Mouse (Mus musculus) embryonic fibroblast, embryonic 13.5 days (primary cell): ENCODE results near the gene Cc2d2b. TPM values are rescaled to one million over a fixed set of nuclear protein-coding genes. Genes with fewer than 3 reads are reported as not detected.

ENCODE experiments used
- H3K27ac ChIP-seq: 2 replicates; pipeline ENCODE4 v1.5.1; 2012; ENCODE audit warnings: low read length, control low read depth, inconsistent platforms; ENCODE audit not compliant: insufficient read depth
- H3K4me1 ChIP-seq: 2 replicates; pipeline ENCODE4 v1.6.1; 2011; ENCODE audit warnings: low read length; ENCODE audit not compliant: control insufficient read depth, insufficient read depth
- H3K4me3 ChIP-seq: 2 replicates; pipeline ENCODE4 v1.5.1; 2011; ENCODE audit warnings: mild to moderate bottlenecking, control low read depth, low read length; ENCODE audit not compliant: insufficient read depth
- CTCF ChIP-seq: IDR thresholded peaks from 2 replicates; pipeline ENCODE4 v1.5.1; 2011; ENCODE audit warnings: mild to moderate bottlenecking, control low read depth, low read length, moderate library complexity, borderline replicate concordance; ENCODE audit not compliant: insufficient read depth
- POLR2A ChIP-seq: IDR thresholded peaks from 2 replicates; pipeline ENCODE4 v1.6.1; 2011; ENCODE audit warnings: low read depth, mild to moderate bottlenecking, control low read depth, low read length, moderate library complexity
- polyA plus RNA-seq: library from polyadenylated mRNA; stranded (reverse); fragments of >200 nt; gene quantifications from 2 replicates; pipeline ENCODE4 v1.2.4, GENCODE M21; 2011; ENCODE audit warnings: low read depth; ENCODE audit not compliant: missing spikeins, insufficient read length

Gene Cc2d2b
- polyA plus RNA-seq, result not detected in 2 replicates

GRCm38 (mm10) chr19:40748559-40748958, at the start of gene Cc2d2b:
Cc2d2b (plus strand) TSS chr19:40748753.
- TF ChIP-seq POLR2A, result no peak
- TF ChIP-seq CTCF, result no peak
- H3K4me1 ChIP-seq, result no peaks in the 10 kb centered on the region
- no peak within 1 kb of the TSS for H3K27ac ChIP-seq
- H3K4me3 ChIP-seq, result no peak within 1 kb of the TSS

GRCm38 (mm10) chr19:40699816-40700215, 48.7 kb upstream of the Cc2d2b start:
- no peak overlapping the region for H3K27ac ChIP-seq
- TF ChIP-seq POLR2A (no peak), CTCF (no peak)
- H3K4me1 ChIP-seq, result no peaks in the 10 kb centered on the region
- H3K4me3 ChIP-seq, result no peak overlapping the region

GRCm38 (mm10) chr19:40702406-40702805, 46.1 kb upstream of the Cc2d2b start:
- no peak overlapping the region for H3K4me3 ChIP-seq
- no peak overlapping the region for H3K27ac ChIP-seq
- H3K4me1 ChIP-seq, result no peaks in the 10 kb centered on the region
- TF ChIP-seq CTCF (no peak), POLR2A (no peak)

- H3K4me3 ChIP-seq, result no peak overlapping the region
- TF ChIP-seq POLR2A (no peak), CTCF (no peak)
Observed at GRCm38 (mm10) chr19:40712889-40713628, 35.5 kb upstream of the Cc2d2b start.

GRCm38 (mm10) chr19:40714700-40715099, 33.9 kb upstream of the Cc2d2b start:
- Histone ChIP-seq H3K27ac (no peak overlapping the region), H3K4me1 (no peaks in the 10 kb centered on the region), H3K4me3 (no peak overlapping the region)
- TF ChIP-seq POLR2A, result no peak
- no peak for TF ChIP-seq CTCF

More at GRCm38 (mm10) chr19:40712889-40713628, 35.5 kb upstream of the Cc2d2b start:
- H3K27ac ChIP-seq, result no peak overlapping the region
- no peaks in the 10 kb centered on the region for H3K4me1 ChIP-seq

GRCm38 (mm10) chr19:40716981-40717380, 31.6 kb upstream of the Cc2d2b start:
- Histone ChIP-seq H3K27ac (no peak overlapping the region), H3K4me1 (no peaks in the 10 kb centered on the region), H3K4me3 (no peak overlapping the region)
- TF ChIP-seq POLR2A (no peak), CTCF (no peak)

- TF ChIP-seq CTCF (no peak), POLR2A (no peak)
- H3K27ac ChIP-seq, result no peak overlapping the region
Observed at GRCm38 (mm10) chr19:40719439-40720105, 29.0 kb upstream of the Cc2d2b start.

GRCm38 (mm10) chr19:40720381-40720780, 28.2 kb upstream of the Cc2d2b start:
- TF ChIP-seq POLR2A, result no peak
- no peak for TF ChIP-seq CTCF
- Histone ChIP-seq H3K4me1 (no peaks in the 10 kb centered on the region), H3K27ac (no peak overlapping the region)

More at GRCm38 (mm10) chr19:40719439-40720105, 29.0 kb upstream of the Cc2d2b start:
- no peak overlapping the region for H3K4me3 ChIP-seq
- no peaks in the 10 kb centered on the region for H3K4me1 ChIP-seq

GRCm38 (mm10) chr19:40722137-40723038, 26.2 kb upstream of the Cc2d2b start:
- no peaks in the 10 kb centered on the region for H3K4me1 ChIP-seq
- H3K4me3 ChIP-seq, result no peak overlapping the region
- no peak overlapping the region for H3K27ac ChIP-seq
- TF ChIP-seq POLR2A (no peak), CTCF (no peak)

More at GRCm38 (mm10) chr19:40720381-40720780, 28.2 kb upstream of the Cc2d2b start:
- H3K4me3 ChIP-seq, result no peak overlapping the region
